Mouse (Mus musculus): Measurements from ENCODE around the gene Senp8. TPM values are rescaled to one million over a fixed set of nuclear protein-coding genes. Genes with fewer than 3 reads are reported as not detected.

The Senp8 gene
- polyA plus RNA-seq, 1 experiment: 5.3 TPM

DNA sequence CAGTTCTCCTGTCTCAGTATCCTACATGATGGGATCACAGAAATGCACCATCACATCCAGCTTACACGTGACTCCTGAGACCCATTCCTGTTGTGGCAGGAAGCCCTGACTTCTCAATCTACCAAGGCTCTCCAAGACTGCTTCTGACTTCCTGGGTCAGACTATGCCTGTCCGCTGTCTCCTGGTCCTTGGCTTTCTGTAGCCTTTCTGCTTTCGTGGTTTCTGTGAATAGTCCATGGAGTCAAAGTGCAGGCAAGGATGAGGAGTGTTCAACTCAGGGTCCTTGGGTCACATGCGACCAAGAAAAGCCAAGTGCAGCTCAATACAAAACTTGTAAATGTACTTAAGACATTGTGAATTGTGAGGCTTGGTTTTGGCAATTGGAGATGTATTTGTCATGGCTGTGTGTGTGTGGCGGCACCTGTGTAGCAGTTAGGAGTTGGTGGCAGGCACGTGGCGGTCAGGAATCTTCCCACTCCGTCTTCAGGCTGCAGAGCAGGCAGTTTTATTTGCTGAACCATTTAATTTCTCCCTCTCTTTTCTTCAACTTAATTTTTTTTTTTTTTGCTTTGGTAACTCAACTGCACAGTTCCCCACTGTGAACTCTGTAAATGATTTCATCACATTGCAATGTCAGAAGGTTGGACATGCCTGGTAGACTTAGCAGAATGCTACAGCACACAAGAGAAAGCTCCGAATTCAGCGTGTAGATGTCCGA, 22.8 kb downstream of the Senp8 start:
- Histone ChIP-seq H3K27ac (replicated peaks; ENCODE audit: low read depth, low read length) (no peak overlapping the region), H3K4me3 (ENCODE audit: insufficient read depth, low read depth, low read length) (no peak overlapping the region), H3K4me1 (ENCODE audit: control insufficient read depth, insufficient read depth, insufficient read length, low read length) (peaks cover 4% of the 10 kb centered on the region)

- H3K4me3 ChIP-seq (ENCODE audit: insufficient read depth, low read depth, low read length): no peak overlapping the region
- no peak overlapping the region for H3K27ac ChIP-seq (replicated peaks; ENCODE audit: low read depth, low read length)
- peaks cover 4% of the 10 kb centered on the region for H3K4me1 ChIP-seq (ENCODE audit: control insufficient read depth, insufficient read depth, insufficient read length, low read length)
These were observed 25.0 kb downstream of the Senp8 start for GRCm38 (mm10) chr9:59725515-59725914.

DNA sequence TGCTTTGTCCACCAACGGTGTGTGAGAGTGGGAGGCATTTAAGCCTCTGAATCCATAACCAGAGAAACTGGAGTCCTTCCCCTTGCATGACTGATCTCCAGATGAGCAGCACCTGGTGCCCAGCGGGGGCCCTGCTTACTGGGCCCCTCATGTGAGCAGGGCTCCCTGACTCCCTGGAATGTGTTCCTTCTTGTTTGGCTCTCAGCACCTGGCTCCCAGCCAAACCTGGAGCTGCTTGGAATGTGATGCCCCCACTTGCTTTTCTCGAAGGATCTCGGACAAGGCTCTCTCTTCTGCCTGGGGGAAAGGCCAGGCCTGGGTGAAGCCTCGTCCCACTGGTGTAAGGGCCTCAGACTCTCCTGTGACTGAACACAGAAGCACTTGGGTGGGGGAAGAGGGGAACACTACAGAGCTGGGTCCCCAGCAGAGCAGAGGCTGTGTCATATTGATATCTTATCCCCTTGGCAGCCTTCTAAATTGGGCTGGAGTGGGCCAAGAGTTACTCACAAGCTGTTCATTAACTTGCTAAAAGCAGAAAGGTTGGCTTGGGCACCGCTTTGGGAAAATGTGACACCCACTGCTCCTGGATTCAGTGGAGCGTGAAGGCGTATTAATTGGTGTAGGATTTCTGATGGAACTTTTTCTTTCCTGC, 26.6 kb downstream of the Senp8 start:
- H3K4me3 ChIP-seq (ENCODE audit: insufficient read depth, low read depth, low read length): no peak overlapping the region
- H3K4me1 ChIP-seq (ENCODE audit: control insufficient read depth, insufficient read depth, insufficient read length, low read length): peaks cover 4% of the 10 kb centered on the region
- H3K27ac ChIP-seq (replicated peaks; ENCODE audit: low read depth, low read length): no peak overlapping the region

DNA sequence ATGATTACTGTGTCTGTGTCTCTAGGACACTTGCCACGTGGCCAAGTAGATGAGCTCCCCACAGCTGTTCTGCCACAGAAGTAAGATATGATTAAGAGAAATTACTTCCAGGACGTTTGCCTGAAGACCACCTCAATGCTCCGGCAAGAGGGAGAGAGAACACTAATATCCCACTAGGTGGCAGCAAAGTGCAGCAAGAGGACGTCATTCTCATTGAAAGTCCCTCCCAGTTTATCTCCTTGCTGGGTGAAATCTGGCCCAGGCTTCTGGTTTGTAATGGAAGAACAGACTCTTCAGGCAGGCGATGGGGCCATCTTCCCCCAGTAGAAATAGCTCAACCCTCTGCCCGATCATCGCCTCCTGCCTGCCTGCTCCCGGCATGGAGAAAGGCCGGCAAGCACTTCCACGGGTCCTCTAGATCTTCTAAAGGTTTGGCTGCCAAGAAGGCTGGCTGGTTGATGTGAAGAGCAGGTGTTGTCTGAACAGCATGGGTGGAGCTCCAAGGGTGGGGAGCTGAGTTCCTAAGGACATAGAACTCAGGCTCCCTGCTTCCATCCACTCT, 27.3 kb downstream of the Senp8 start:
- peak overlapping the region; percentile 48 for H3K4me3 ChIP-seq (ENCODE audit: insufficient read depth, low read depth, low read length)
- H3K27ac ChIP-seq (replicated peaks; ENCODE audit: low read depth, low read length): no peak overlapping the region
- H3K4me1 ChIP-seq (ENCODE audit: control insufficient read depth, insufficient read depth, insufficient read length, low read length): peaks cover 4% of the 10 kb centered on the region

GRCm38 (mm10) chr9:59721144-59721543, 29.4 kb downstream of the Senp8 start:
- H3K4me1 ChIP-seq (ENCODE audit: control insufficient read depth, insufficient read depth, insufficient read length, low read length): no peaks in the 10 kb centered on the region
- H3K27ac ChIP-seq (replicated peaks; ENCODE audit: low read depth, low read length): no peak overlapping the region
- no peak overlapping the region for H3K4me3 ChIP-seq (ENCODE audit: insufficient read depth, low read depth, low read length)

GRCm38 (mm10) chr9:59718237-59718636, 32.3 kb downstream of the Senp8 start:
- no peaks in the 10 kb centered on the region for H3K4me1 ChIP-seq (ENCODE audit: control insufficient read depth, insufficient read depth, insufficient read length, low read length)
- no peak overlapping the region for H3K27ac ChIP-seq (replicated peaks; ENCODE audit: low read depth, low read length)
- H3K4me3 ChIP-seq (ENCODE audit: insufficient read depth, low read depth, low read length): no peak overlapping the region

DNA sequence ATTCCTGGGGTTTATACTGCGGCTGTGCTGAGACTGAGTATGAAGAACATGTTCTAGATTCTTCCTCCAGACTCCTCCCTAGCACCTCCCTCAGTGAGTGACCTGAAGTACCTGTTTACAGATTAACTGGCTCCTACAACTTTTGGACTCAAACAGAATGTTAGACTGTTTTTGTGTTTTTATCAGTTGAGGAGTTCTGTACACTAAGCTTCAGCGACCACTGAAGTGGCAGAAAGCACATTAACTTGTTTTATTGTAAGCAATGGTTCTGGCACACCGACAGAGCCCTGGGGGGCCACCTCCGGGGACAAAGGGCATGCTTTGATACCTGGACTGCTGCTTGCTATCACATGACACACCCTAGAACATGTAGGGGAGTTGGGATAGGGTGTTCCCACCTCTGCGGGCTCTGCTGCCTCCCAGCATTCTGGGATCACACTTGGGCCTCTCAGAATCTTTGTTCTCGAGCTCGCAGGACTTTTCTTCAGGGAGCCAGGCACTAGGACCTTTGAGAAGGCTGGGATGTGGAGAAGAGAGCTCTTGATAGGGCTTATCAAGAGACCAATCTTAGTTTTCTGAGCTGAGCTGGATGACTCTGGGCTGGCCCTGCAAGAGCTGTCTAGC, 34.1 kb downstream of the Senp8 start:
- H3K4me3 ChIP-seq (ENCODE audit: insufficient read depth, low read depth, low read length): no peak overlapping the region
- no peak overlapping the region for H3K27ac ChIP-seq (replicated peaks; ENCODE audit: low read depth, low read length)
- no peaks in the 10 kb centered on the region for H3K4me1 ChIP-seq (ENCODE audit: control insufficient read depth, insufficient read depth, insufficient read length, low read length)

GRCm38 (mm10) chr9:59709225-59709624, 41.3 kb downstream of the Senp8 start:
- no peak overlapping the region for H3K4me3 ChIP-seq (ENCODE audit: insufficient read depth, low read depth, low read length)
- H3K4me1 ChIP-seq (ENCODE audit: control insufficient read depth, insufficient read depth, insufficient read length, low read length): no peaks in the 10 kb centered on the region
- H3K27ac ChIP-seq (replicated peaks; ENCODE audit: low read depth, low read length): no peak overlapping the region

- H3K4me3 ChIP-seq (ENCODE audit: insufficient read depth, low read depth, low read length): no peak overlapping the region
- no peaks in the 10 kb centered on the region for H3K4me1 ChIP-seq (ENCODE audit: control insufficient read depth, insufficient read depth, insufficient read length, low read length)
- no peak overlapping the region for H3K27ac ChIP-seq (replicated peaks; ENCODE audit: low read depth, low read length)
These were observed 43.4 kb downstream of the Senp8 start for GRCm38 (mm10) chr9:59706850-59707825.

- Histone ChIP-seq H3K4me1 (ENCODE audit: control insufficient read depth, insufficient read depth, insufficient read length, low read length) (no peaks in the 10 kb centered on the region), H3K4me3 (ENCODE audit: insufficient read depth, low read depth, low read length) (no peak overlapping the region), H3K27ac (replicated peaks; ENCODE audit: low read depth, low read length) (no peak overlapping the region)
These were observed 47.4 kb downstream of the Senp8 start for GRCm38 (mm10) chr9:59703099-59703498.

DNA sequence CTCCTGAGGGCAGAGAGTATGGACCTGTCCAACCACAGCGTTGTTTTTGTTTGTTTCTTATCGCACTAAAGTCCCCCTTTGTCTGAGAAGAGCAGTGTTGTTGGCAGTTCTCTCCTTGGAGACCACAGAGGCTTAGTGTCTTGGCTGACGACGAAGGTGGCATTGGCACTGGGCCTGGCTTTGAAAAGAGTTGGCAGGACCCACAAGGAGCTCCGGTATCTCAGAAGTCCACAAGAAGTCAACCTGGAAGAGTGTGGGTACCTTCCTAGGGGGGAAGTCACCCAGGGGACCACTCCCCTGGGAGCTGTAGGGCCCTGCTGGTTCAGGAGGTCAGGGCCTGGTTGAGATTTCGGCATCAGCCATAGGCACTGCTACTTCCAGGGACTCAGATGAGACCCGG, 49.4 kb downstream of the Senp8 start:
- no peak overlapping the region for H3K4me3 ChIP-seq (ENCODE audit: insufficient read depth, low read depth, low read length)
- H3K4me1 ChIP-seq (ENCODE audit: control insufficient read depth, insufficient read depth, insufficient read length, low read length): no peaks in the 10 kb centered on the region
- H3K27ac ChIP-seq (replicated peaks; ENCODE audit: low read depth, low read length): no peak overlapping the region

DNA sequence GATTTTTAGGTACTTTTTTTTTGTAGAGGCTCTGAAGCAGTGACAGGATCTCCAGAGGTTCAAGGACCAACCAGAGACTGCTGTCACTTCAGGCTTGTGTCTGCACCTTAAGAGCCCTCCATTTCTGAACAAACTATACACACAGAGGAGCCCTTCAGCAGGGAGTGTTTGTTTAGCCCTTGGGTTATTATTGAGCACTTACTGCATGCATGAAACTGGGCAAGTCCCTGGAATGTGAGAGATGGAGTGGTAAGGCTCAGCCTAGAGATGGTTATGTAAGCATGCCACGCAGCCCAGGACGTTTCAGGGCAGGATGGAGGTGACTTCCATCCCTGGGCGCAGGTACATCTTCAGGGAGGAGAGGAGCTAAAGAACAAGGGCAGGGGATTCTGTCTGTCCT, 54.1 kb downstream of the Senp8 start:
- no peak overlapping the region for H3K27ac ChIP-seq (replicated peaks; ENCODE audit: low read depth, low read length)
- no peak overlapping the region for H3K4me3 ChIP-seq (ENCODE audit: insufficient read depth, low read depth, low read length)
- H3K4me1 ChIP-seq (ENCODE audit: control insufficient read depth, insufficient read depth, insufficient read length, low read length): no peaks in the 10 kb centered on the region

DNA sequence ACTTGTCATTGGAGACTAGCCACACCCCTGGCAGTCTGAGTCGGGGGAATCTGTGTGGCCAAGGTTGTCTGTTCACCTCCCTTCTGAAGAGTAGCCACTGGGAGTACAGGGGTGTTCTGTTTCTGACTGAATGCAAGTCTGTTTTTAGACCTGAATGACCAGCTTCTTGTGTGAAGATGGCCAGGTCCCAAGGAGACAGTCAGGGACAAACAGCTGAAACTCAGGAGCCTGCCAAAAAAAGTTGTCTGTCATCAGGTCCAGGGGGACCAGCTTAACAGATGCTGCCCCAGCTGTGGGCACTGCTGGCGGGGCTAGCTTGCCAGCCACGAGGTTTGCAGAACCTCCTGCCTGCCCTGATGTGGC, 55.1 kb downstream of the Senp8 start:
- Histone ChIP-seq H3K4me3 (ENCODE audit: insufficient read depth, low read depth, low read length) (no peak overlapping the region), H3K27ac (replicated peaks; ENCODE audit: low read depth, low read length) (no peak overlapping the region), H3K4me1 (ENCODE audit: control insufficient read depth, insufficient read depth, insufficient read length, low read length) (no peaks in the 10 kb centered on the region)

- no peak overlapping the region for H3K27ac ChIP-seq (replicated peaks; ENCODE audit: low read depth, low read length)
- no peaks in the 10 kb centered on the region for H3K4me1 ChIP-seq (ENCODE audit: control insufficient read depth, insufficient read depth, insufficient read length, low read length)
- no peak overlapping the region for H3K4me3 ChIP-seq (ENCODE audit: insufficient read depth, low read depth, low read length)
These were observed 55.7 kb downstream of the Senp8 start for GRCm38 (mm10) chr9:59694571-59695450.
